Mouse (Mus musculus): ENCODE results near the gene Brd9. TPM values are rescaled to one million over a fixed set of nuclear protein-coding genes. Genes with fewer than 3 reads are reported as not detected.
"Not testable (repeated sequence)": the region's sequence is repeated elsewhere in the genome, so short reads cannot be mapped to it uniquely, and the experiment has no call there.

The Brd9 gene
- total and polyA plus RNA-seq, 3 experiments = 16.8 to 29.1 (median 28.7) TPM

DNA sequence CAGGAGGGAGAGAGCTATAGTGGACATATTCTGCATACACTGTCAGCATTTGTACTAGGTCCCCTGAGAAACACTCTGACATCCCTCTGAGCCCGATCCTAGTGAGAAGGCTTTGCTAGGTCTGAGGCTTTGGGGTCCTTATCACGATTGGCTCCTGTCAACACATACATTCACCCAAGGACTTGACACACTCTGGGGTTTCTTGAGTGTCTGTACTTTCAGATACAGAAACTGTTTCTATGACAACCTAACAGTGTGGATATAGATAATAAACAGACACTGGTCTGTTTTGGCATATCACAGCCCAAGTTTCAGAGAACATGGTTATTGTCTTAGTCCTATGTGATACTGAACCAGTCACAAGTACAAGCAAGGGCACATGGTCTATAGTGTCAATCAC lies 53.1 kb downstream of the Brd9 start:
- DNase-seq = no peak

- no peak for DNase-seq
Observed at GRCm38 (mm10) chr13:73991267-73991666, 53.7 kb downstream of the Brd9 start.

DNA sequence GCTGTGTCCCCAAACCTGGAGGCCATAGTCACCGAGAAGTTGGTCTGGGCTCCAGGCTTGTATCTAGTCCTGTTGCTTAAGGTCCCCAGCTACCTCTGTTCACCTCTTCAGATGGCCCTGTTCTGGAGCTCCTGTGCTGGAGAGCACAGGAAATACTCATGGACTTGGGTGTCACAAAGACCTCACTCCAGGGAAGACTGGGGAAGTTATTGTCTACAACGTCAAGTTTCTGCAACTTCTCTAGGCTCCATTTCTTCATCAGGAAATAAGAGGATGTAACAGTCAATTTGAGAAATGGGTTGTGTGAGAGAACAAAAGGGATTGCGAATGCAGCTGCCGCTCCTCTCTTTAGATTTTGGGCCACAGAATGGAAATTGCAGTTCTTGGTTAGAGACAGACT lies 58.8 kb downstream of the Brd9 start:
- DNase-seq = no peak

- no peak for DNase-seq
Observed at GRCm38 (mm10) chr13:74000519-74000918, 62.9 kb downstream of the Brd9 start.

DNA sequence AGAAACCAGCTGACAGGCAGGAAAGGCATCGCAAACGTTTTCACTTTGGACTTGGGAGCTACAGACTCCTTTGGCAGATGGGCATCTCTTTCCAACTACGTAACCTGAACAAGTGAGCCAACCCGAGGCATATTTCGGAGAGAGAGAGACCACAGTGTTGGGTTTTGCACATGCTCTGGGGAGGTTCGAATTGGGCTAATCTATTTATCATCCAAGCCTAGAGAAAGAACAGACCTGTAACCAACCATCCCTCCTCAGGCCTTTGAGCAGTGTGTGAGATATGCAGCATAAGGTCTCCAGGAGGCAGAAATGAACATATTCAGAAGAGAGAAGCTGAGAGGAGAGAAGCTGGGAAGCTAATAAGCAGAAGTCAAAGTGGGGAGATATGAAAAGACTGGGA lies 63.4 kb downstream of the Brd9 start:
- no peak for DNase-seq

- no peak for DNase-seq
Observed at GRCm38 (mm10) chr13:74001492-74001891, 63.9 kb downstream of the Brd9 start.

DNA sequence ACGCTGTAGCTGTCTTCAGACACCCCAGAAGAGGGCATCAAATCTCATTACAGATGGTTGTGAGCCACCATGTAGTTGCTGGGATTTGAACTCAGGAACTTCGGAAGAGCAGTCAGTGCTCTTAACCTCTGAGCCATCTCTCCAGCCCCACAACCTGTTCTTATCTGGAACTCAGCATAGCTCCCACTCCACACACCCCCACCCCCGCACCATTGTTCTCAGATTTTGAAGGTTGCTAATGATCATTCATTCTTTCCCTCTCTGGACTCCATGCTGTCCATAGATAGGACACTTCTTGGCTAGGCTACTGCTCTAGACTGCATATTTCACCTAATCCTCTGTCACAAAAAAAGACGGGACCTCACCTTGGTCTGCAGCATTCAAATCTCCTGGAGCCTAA lies 69.3 kb downstream of the Brd9 start:
- DNase-seq = not testable (repeated sequence)

GRCm38 (mm10) chr13:74008216-74008615 lies 70.6 kb downstream of the Brd9 start:
- not testable (repeated sequence) for DNase-seq

- peak; percentile 98 for DNase-seq
Observed at GRCm38 (mm10) chr13:74008948-74009718, 71.5 kb downstream of the Brd9 start, which contains the start of gene Tppp. TSS of gene Tppp (plus strand) at chr13:74009407.

DNA sequence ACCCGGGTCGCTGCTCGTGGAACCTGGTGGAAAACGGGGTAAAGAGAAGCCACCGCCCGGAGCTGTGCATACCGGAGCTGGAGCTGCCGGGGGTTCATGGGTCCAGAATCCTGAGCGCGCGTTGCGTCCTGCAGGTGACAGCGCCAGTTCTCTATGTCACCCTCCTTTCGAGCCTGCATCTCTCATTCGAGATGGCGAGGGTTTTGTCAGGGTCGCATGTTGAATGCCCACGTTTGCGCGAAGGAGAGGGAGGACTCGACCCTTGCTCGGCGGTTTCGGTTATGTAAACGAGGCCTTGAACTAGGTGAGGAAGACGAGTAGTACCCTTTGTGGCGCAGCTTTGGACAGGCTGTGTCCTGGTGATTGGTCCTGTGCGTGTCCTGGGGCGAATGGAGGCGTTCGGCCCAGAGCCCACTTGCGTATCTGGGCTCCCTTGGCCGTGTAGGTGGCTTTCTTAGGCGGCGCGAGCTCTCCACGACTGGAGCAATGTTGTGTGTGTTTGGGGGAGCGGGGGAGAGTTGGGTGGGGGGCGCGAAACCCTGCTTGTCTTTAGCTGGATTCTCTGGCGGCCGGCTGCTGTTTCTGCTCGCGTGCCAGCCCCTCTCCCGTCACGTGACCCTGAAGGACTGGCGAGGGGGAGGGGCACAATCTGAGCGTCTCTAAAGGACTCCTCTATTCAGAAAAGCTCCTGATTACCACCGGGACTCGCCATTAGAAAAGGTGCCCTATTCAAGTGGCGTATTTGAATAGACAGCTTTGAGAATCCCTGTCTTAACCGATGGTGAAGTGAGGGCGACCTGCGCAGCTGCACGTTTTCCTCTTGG lies 72.4 kb downstream of the Brd9 start:
- DNase-seq = peak; percentile 81

Small RNA genes within 50 kb of the gene (microRNA-seq; reads per million reads assigned to microRNA genes)
- 0 reads per million in 2 experiments for gene Gm25197

Other genes with a start within 250 kb of the Brd9 start
- under 1 TPM; 0.20 to 0.48 TPM for gene Slc6a19, start 232.9 kb upstream of the Brd9 start, total RNA-seq (2021)
- gene Slc6a19, start 232.9 kb upstream of the Brd9 start, polyA plus RNA-seq (2012; rRNA removed) = 0.09 and 0.17 TPM in 2 replicates
- gene Slc12a7, start 204.7 kb upstream of the Brd9 start, total RNA-seq (2021) = 10 to 100 TPM; 29.3 to 49.3 TPM
- gene Slc12a7, start 204.7 kb upstream of the Brd9 start, polyA plus RNA-seq (2012; rRNA removed) = 50.5 and 57.0 TPM in 2 replicates
- gene Nkd2, start 90.2 kb upstream of the Brd9 start, total RNA-seq (2021) = 1 to 10 TPM; 1.4 to 2.8 TPM
- gene Nkd2, start 90.2 kb upstream of the Brd9 start, polyA plus RNA-seq (2012; rRNA removed) = 1.8 and 3.7 TPM in 2 replicates
- 1 to 10 TPM in 1 of 2 experiments, under 1 TPM in 1; 0.69 to 2.2 TPM for gene Trip13, start within 50 bp of the Brd9 start, total RNA-seq (2021)
- gene Trip13, start within 50 bp of the Brd9 start, polyA plus RNA-seq (2012; rRNA removed) = 0.12 TPM in 1 of 2 replicates, not detected in the other
- gene Zdhhc11, start 26.0 kb downstream of the Brd9 start, total RNA-seq (2021) = not detected
- not detected in 2 replicates for gene Zdhhc11, start 26.0 kb downstream of the Brd9 start, polyA plus RNA-seq (2012; rRNA removed)
- 10 to 100 TPM in 1 of 2 experiments, 1 to 10 TPM in 1; 9.3 to 15.7 TPM for gene Tppp, start 71.6 kb downstream of the Brd9 start, total RNA-seq (2021)
- 2.9 and 4.9 TPM in 2 replicates for gene Tppp, start 71.6 kb downstream of the Brd9 start, polyA plus RNA-seq (2012; rRNA removed)
- 1 to 10 TPM; 4.2 to 4.5 TPM for gene Cep72, start 124.5 kb downstream of the Brd9 start, total RNA-seq (2021)
- 1.1 and 1.4 TPM in 2 replicates for gene Cep72, start 124.5 kb downstream of the Brd9 start, polyA plus RNA-seq (2012; rRNA removed)
- under 1 TPM; 0.35 to 0.55 TPM for gene Slc9a3, start 183.6 kb downstream of the Brd9 start, total RNA-seq (2021)
- gene Slc9a3, start 183.6 kb downstream of the Brd9 start, polyA plus RNA-seq (2012; rRNA removed) = 0.03 and 0.10 TPM in 2 replicates

Measured in adrenal gland, adult 2 months (tissue).